Mouse (Mus musculus) MEL (cell line): ENCODE data around the gene Olfr191. TPM values are rescaled to one million over a fixed set of nuclear protein-coding genes. Genes with fewer than 3 reads are reported as not detected.

Source experiments
- DNase-seq: peaks from one replicate; pipeline ENCODE4 v3.0.0; 2011; ENCODE audit warnings: low read depth, low spot score
- H3K27ac ChIP-seq: 2 replicates; pipeline ENCODE4 v1.5.1; 2012; ENCODE audit warnings: low read depth, mild to moderate bottlenecking, control low read depth, low read length, moderate library complexity; ENCODE audit not compliant: control insufficient read depth
- H3K27me3 ChIP-seq, 2 experiments: fragments of 150-350 bp in 1 of 2; sonication (generic) in 1 of 2; 2 replicates each; pipeline ENCODE4 v1.6.1; 2012; ENCODE audit warnings: low read length in 2 of 2, mild to moderate bottlenecking in 2 of 2, improper control_type of control experiment in 1 of 2, moderate library complexity in 1 of 2; ENCODE audit not compliant: insufficient read depth in 2 of 2, control insufficient read depth in 1 of 2
- H3K36me3 ChIP-seq, 2 experiments: 2 replicates each; pipeline ENCODE4 v1.6.1; 2012 to 2014; ENCODE audit warnings: low read length in 2 of 2, improper control_type of control experiment in 1 of 2, inconsistent platforms in 1 of 2, mild to moderate bottlenecking in 1 of 2; ENCODE audit not compliant: insufficient read depth in 2 of 2, control insufficient read depth in 1 of 2
- H3K4me1 ChIP-seq, 2 experiments: fragments of 150-350 bp in 1 of 2; sonication (generic) in 1 of 2; 2 replicates each; pipeline ENCODE4 v1.6.1; 2012; ENCODE audit warnings: low read length in 2 of 2, improper control_type of control experiment in 1 of 2, mild to moderate bottlenecking in 1 of 2; ENCODE audit not compliant: insufficient read depth in 2 of 2, control insufficient read depth in 1 of 2
- H3K4me3 ChIP-seq, 2 experiments: fragments of 150-350 bp in 1 of 2; sonication (generic) in 1 of 2; 2 replicates each; pipeline ENCODE4 v1.5.1; 2012; ENCODE audit warnings: low read depth in 2 of 2, low read length in 2 of 2, mild to moderate bottlenecking in 2 of 2, moderate library complexity in 2 of 2, control low read depth in 1 of 2, improper control_type of control experiment in 1 of 2; ENCODE audit not compliant: control insufficient read depth in 1 of 2, insufficient read depth in 1 of 2
- H3K79me2 ChIP-seq: 2 replicates; pipeline ENCODE4 v1.6.1; 2012; ENCODE audit warnings: mild to moderate bottlenecking, low read length, moderate library complexity; ENCODE audit not compliant: control insufficient read depth, poor library complexity, insufficient read depth
- H3K9ac ChIP-seq: 2 replicates; pipeline ENCODE4 v1.6.1; 2012; ENCODE audit warnings: low read depth, mild to moderate bottlenecking, control low read depth, low read length, moderate library complexity; ENCODE audit not compliant: control insufficient read depth, poor library complexity, severe bottlenecking
- H3K9me3 ChIP-seq: fragments of 150-350 bp; sonication (generic); replicated peaks from 2 replicates; pipeline ENCODE4 v1.6.1; 2012; ENCODE audit warnings: mild to moderate bottlenecking, low read length, improper control_type of control experiment, moderate library complexity; ENCODE audit not compliant: insufficient read depth
- BHLHE40 ChIP-seq: IDR thresholded peaks from 2 replicates; pipeline ENCODE4 v1.6.1; 2012; ENCODE audit warnings: low read depth, mild to moderate bottlenecking, inconsistent platforms, low read length, improper control_type of control experiment, borderline replicate concordance
- CHD1 ChIP-seq: IDR thresholded peaks from 2 replicates; pipeline ENCODE4 v1.6.1; 2012; ENCODE audit warnings: low read depth, mild to moderate bottlenecking, inconsistent platforms, low read length, improper control_type of control experiment
- CHD2 ChIP-seq: IDR thresholded peaks from 2 replicates; pipeline ENCODE4 v1.6.1; 2011; ENCODE audit warnings: low read length, improper control_type of control experiment
- CTCF ChIP-seq, 3 experiments: IDR thresholded peaks in 2 of 3; conservative IDR thresholded peaks in 1 of 3; 2 replicates each; pipeline ENCODE4 v1.5.1; 2011 to 2012; ENCODE audit warnings: low read length in 3 of 3, low read depth in 2 of 3, mild to moderate bottlenecking in 2 of 3, improper control_type of control experiment in 1 of 3, inconsistent platforms in 1 of 3, mixed read lengths in 1 of 3, moderate library complexity in 1 of 3; ENCODE audit not compliant: control insufficient read depth in 1 of 3, insufficient read depth in 1 of 3, poor library complexity in 1 of 3, severe bottlenecking in 1 of 3
- EP300 ChIP-seq, 2 experiments: IDR thresholded peaks; 2 replicates each; pipeline ENCODE4 v1.6.1; 2011; ENCODE audit warnings: improper control_type of control experiment in 2 of 2, low read length in 2 of 2, low read depth in 1 of 2, mild to moderate bottlenecking in 1 of 2
- ETS1 ChIP-seq: IDR thresholded peaks from 2 replicates; pipeline ENCODE4 v1.6.1; 2012; ENCODE audit warnings: low read depth, mild to moderate bottlenecking, inconsistent platforms, low read length, improper control_type of control experiment, moderate library complexity
- GABPA ChIP-seq: IDR thresholded peaks from 2 replicates; pipeline ENCODE4 v1.6.1; 2012; ENCODE audit warnings: low read depth, mild to moderate bottlenecking, inconsistent platforms, low read length, improper control_type of control experiment, moderate library complexity
- GATA1 ChIP-seq: IDR thresholded peaks from 2 replicates; pipeline ENCODE4 v1.6.1; 2011; ENCODE audit warnings: low read depth, low read length, improper control_type of control experiment
- HCFC1 ChIP-seq: IDR thresholded peaks from 2 replicates; pipeline ENCODE4 v1.6.1; 2012; ENCODE audit warnings: low read depth, mild to moderate bottlenecking, inconsistent platforms, low read length, improper control_type of control experiment, moderate library complexity
- JUND ChIP-seq: IDR thresholded peaks from 2 replicates; pipeline ENCODE4 v1.6.1; 2011; ENCODE audit warnings: low read depth, mild to moderate bottlenecking, improper control_type of control experiment, low read length
- KAT2A ChIP-seq: conservative IDR thresholded peaks from 2 replicates; pipeline ENCODE4 v1.6.1; 2012; ENCODE audit warnings: low read depth, low read length, improper control_type of control experiment, inconsistent platforms
- MAFK ChIP-seq: IDR thresholded peaks from 2 replicates; pipeline ENCODE4 v1.6.1; 2011; ENCODE audit warnings: low read depth, mild to moderate bottlenecking, low read length, improper control_type of control experiment, borderline replicate concordance
- MEF2A ChIP-seq: IDR thresholded peaks from 2 replicates; pipeline ENCODE4 v1.6.1; 2014; ENCODE audit warnings: low read depth, mild to moderate bottlenecking, inconsistent platforms, low read length, improper control_type of control experiment; ENCODE audit not compliant: poor library complexity, insufficient replicate concordance, severe bottlenecking; ENCODE audit errors: extremely low read depth
- MXI1 ChIP-seq: IDR thresholded peaks from 2 replicates; pipeline ENCODE4 v1.6.1; 2011; ENCODE audit warnings: mild to moderate bottlenecking, low read depth, low read length, improper control_type of control experiment
- MYB ChIP-seq: IDR thresholded peaks from 2 replicates; pipeline ENCODE4 v1.6.1; 2011; ENCODE audit warnings: mild to moderate bottlenecking, low read depth, low read length, improper control_type of control experiment
- MYC ChIP-seq: IDR thresholded peaks from 2 replicates; pipeline ENCODE4 v1.6.1; 2011; ENCODE audit warnings: low read depth, mild to moderate bottlenecking, low read length, improper control_type of control experiment, moderate library complexity
- NELFE ChIP-seq: IDR thresholded peaks from 2 replicates; pipeline ENCODE4 v1.6.1; 2011; ENCODE audit warnings: low read depth, low read length, improper control_type of control experiment
- POLR2AphosphoS5 ChIP-seq: IDR thresholded peaks from 2 replicates; pipeline ENCODE4 v1.6.1; 2012; ENCODE audit warnings: low read depth, borderline replicate concordance, mild to moderate bottlenecking, inconsistent platforms, low read length, moderate library complexity, mixed read lengths
- RCOR1 ChIP-seq: IDR thresholded peaks from 2 replicates; pipeline ENCODE4 v1.6.1; 2012; ENCODE audit warnings: low read depth, mild to moderate bottlenecking, inconsistent platforms, low read length, improper control_type of control experiment
- SIN3A ChIP-seq: IDR thresholded peaks from 2 replicates; pipeline ENCODE4 v1.6.1; 2012; ENCODE audit warnings: low read length, improper control_type of control experiment, inconsistent platforms
- SMC3 ChIP-seq: IDR thresholded peaks from 2 replicates; pipeline ENCODE4 v1.6.1; 2011; ENCODE audit warnings: low read depth, low read length, improper control_type of control experiment
- TBP ChIP-seq: IDR thresholded peaks from 2 replicates; pipeline ENCODE4 v1.8.0; 2011; ENCODE audit warnings: low read depth, low read length, improper control_type of control experiment
- TCF12 ChIP-seq: IDR thresholded peaks from 2 replicates; pipeline ENCODE4 v1.6.1; 2014; ENCODE audit warnings: low read depth, mild to moderate bottlenecking, inconsistent platforms, low read length, improper control_type of control experiment, moderate library complexity
- UBTF ChIP-seq: IDR thresholded peaks from 2 replicates; pipeline ENCODE4 v1.6.1; 2012; ENCODE audit warnings: low read depth, mild to moderate bottlenecking, inconsistent platforms, low read length, improper control_type of control experiment, moderate library complexity, borderline replicate concordance; ENCODE audit not compliant: insufficient read depth
- USF1 ChIP-seq: IDR thresholded peaks from 2 replicates; pipeline ENCODE4 v1.6.1; 2014; ENCODE audit warnings: low read depth, mild to moderate bottlenecking, inconsistent platforms, low read length, improper control_type of control experiment, moderate library complexity
- USF2 ChIP-seq, 2 experiments: IDR thresholded peaks; 2 replicates each; pipeline ENCODE4 v1.6.1; 2011 to 2012; ENCODE audit warnings: improper control_type of control experiment in 2 of 2, low read length in 2 of 2, borderline replicate concordance in 1 of 2, inconsistent platforms in 1 of 2, low read depth in 1 of 2, mild to moderate bottlenecking in 1 of 2; ENCODE audit not compliant: insufficient read depth in 1 of 2
- ZC3H11A ChIP-seq: IDR thresholded peaks from 2 replicates; pipeline ENCODE4 v1.6.1; 2012; ENCODE audit warnings: low read depth, mild to moderate bottlenecking, inconsistent platforms, low read length, improper control_type of control experiment
- ZKSCAN1 ChIP-seq: IDR thresholded peaks from 2 replicates; pipeline ENCODE4 v1.6.1; 2012; ENCODE audit warnings: low read depth, mild to moderate bottlenecking, inconsistent platforms, low read length, improper control_type of control experiment, moderate library complexity
- ZMIZ1 ChIP-seq: IDR thresholded peaks from 2 replicates; pipeline ENCODE4 v1.6.1; 2012; ENCODE audit warnings: low read depth, mild to moderate bottlenecking, inconsistent platforms, low read length, improper control_type of control experiment, moderate library complexity
- ZNF384 ChIP-seq: IDR thresholded peaks from 2 replicates; pipeline ENCODE4 v1.6.1; 2012; ENCODE audit warnings: low read depth, mild to moderate bottlenecking, inconsistent platforms, low read length, improper control_type of control experiment
- polyA plus RNA-seq, 2 experiments: library from polyadenylated mRNA; stranded (reverse) in 1 of 2; unstranded in 1 of 2; fragments of >175 nt in 1 of 2; fragments of >200 nt in 1 of 2; gene quantifications; 2 replicates each; pipeline versions ENCODE4 v1.2.1 to v1.2.4; 2012; ENCODE audit warnings: low replicate concordance in 2 of 2, low read depth in 1 of 2; ENCODE audit not compliant: insufficient read length in 2 of 2, insufficient read depth in 1 of 2, missing spikeins in 1 of 2
- total RNA-seq: library from RNA; depleted of rRNA; stranded (reverse); fragments of 300-350 nt; gene quantifications from 2 replicates; pipeline ENCODE4 v1.2.3, GENCODE M21; 2012

Gene Olfr191
- total and polyA plus RNA-seq, 3 experiments: 0.01 TPM; not detected in 2

GRCm38 (mm10) chr16:59045835-59046234 lies 43.8 kb downstream of the Olfr191 start:
- Histone ChIP-seq H3K9me3 (no peaks in the 10 kb centered on the region), H3K9ac (no peak overlapping the region), H3K36me3 (peaks cover 0 to 7% of the 10 kb centered on the region in 2 experiments; a peak in 2 of 4 replicates), H3K79me2 (no peaks in the 10 kb centered on the region), H3K27me3 (no peaks in the 10 kb centered on the region), H3K4me1 (peaks cover 0 to 3% of the 10 kb centered on the region in 2 experiments; a peak in 2 of 4 replicates), H3K27ac (no peak overlapping the region), H3K4me3 (no peak overlapping the region)
- DNase-seq: peak; percentile 56
- TF ChIP-seq SIN3A (no peak), USF2 (IDR thresholded peaks at IDR 0.05; ENCODE audit: borderline replicate concordance in 1 of 2, insufficient read depth in 1 of 2, low read depth in 1 of 2, low read length in 2 of 2) (no peak), CHD2 (no peak), ETS1 (peak; percentile 56; the same call in 1 of the 2 replicates), MEF2A (no peak), UBTF (no peak), MAFK (no peak), CHD1 (no peak), MXI1 (no peak), MYC (no peak), TBP (no peak), JUND (no peak), POLR2AphosphoS5 (no peak), MYB (peak; percentile 42; the same call in 1 of the 2 replicates), HCFC1 (no peak), GATA1 (peak; percentile 91), ZC3H11A (no peak), SMC3 (no peak), ZNF384 (no peak), EP300 (IDR thresholded peaks at IDR 0.05; ENCODE audit: low read depth in 1 of 2, low read length in 2 of 2) (peak; percentile 84 to 85), ZKSCAN1 (no peak), BHLHE40 (no peak), GABPA (no peak), KAT2A (no peak), USF1 (no peak), ZMIZ1 (no peak), RCOR1 (peak; percentile 86), TCF12 (peak; percentile 66), NELFE (no peak), CTCF (IDR thresholded peaks at IDR 0.05 in 2 of 3, conservative IDR thresholded peaks at IDR 0.05 in 1 of 3; ENCODE audit: control insufficient read depth in 1 of 3, insufficient read depth in 1 of 3, low read depth in 2 of 3, low read length in 3 of 3, poor library complexity in 1 of 3, severe bottlenecking in 1 of 3) (no peak)
